Comparison of ENCODE assay signal across 28 mouse cellular contexts in the genomic region with DNA sequence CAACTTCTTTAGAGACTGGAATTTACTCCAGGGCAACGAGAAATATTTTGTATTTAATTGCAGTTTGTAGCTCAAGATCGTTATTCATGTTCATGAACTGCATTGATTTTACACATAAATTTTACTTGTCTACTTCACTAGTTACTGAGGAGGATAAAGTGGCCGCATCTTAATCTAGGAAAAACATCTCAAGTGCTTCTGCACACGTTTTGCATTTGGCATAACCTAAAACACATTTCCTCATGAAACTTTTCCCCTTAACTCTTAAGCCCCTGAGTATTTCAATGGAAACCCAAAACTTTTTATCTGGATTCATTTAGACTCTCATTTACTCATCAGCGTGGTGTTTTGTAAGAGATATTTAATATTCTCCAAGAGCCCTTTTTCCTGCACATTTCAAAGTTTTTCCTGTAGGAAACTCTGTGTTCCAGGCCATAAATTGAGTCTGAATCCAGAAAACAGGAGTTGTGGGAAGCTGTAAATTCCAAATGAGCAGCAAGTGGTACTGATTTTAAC.
DNase-seq lines count a peak whose midpoint lies in the region; ATAC-seq and TF ChIP-seq lines count a peak whose summit lies in the region.
"Had no signal": no experiment of that assay in that cellular context is flagged by ENCODE, and none has a peak within 500 bp of the region (broad histone marks: within the 10 kb centered on the region; RNA-seq: fewer than 3 reads in every experiment).

No protein-coding gene starts in this region.

- H3K9ac ChIP-seq in kidney, postnatal 0 days (ENCODE audit: low read depth, low read length): no peak overlapping the region
- no peak overlapping the region for H3K9ac ChIP-seq in limb, embryonic 12.5 days (replicated peaks)
- H3K9ac ChIP-seq in neural tube, embryonic 15.5 days (replicated peaks): no peak overlapping the region
- H3K9ac ChIP-seq in heart, embryonic 11.5 days (ENCODE audit: low read depth, low read length): no peak overlapping the region
- H3K9ac ChIP-seq: embryonic facial prominence, embryonic 12.5 days; forebrain, embryonic 12.5 days; forebrain, embryonic 15.5 days; hindbrain, embryonic 13.5 days had no signal

- H3K4me3 ChIP-seq in kidney, postnatal 0 days (replicated peaks; ENCODE audit: low read depth, low read length): no peak overlapping the region
- no peak overlapping the region for H3K4me3 ChIP-seq in limb, embryonic 12.5 days (replicated peaks)
- H3K4me3 ChIP-seq in neural tube, embryonic 15.5 days (replicated peaks): no peak overlapping the region
- H3K4me3 ChIP-seq in heart, embryonic 11.5 days (ENCODE audit: low read depth, low read length): no peak overlapping the region
- H3K4me3 ChIP-seq: embryonic facial prominence, embryonic 12.5 days; erythroblast, embryonic 14.5 days; forebrain, embryonic 12.5 days; forebrain, embryonic 15.5 days; heart, adult 2 months; heart, embryonic 10.5 days; hindbrain, embryonic 10.5 days; hindbrain, embryonic 13.5 days had no signal

- no peak for TF ChIP-seq CTCF in kidney, postnatal 0 days (IDR thresholded peaks at IDR 0.05; ENCODE audit: low read depth)

- H3K27ac ChIP-seq in kidney, postnatal 0 days: no peak overlapping the region
- H3K27ac ChIP-seq in limb, embryonic 12.5 days: peak overlapping the region; percentile 58; the same call in 1 of the 2 replicates
- H3K27ac ChIP-seq in neural tube, embryonic 15.5 days (replicated peaks): no peak overlapping the region
- no peak overlapping the region for H3K27ac ChIP-seq in heart, embryonic 11.5 days (ENCODE audit: low read depth, low read length)
- H3K27ac ChIP-seq: embryonic facial prominence, embryonic 12.5 days; forebrain, embryonic 12.5 days; forebrain, embryonic 15.5 days; heart, adult 2 months; heart, embryonic 10.5 days; hindbrain, embryonic 10.5 days; hindbrain, embryonic 13.5 days had no signal

- H3K27me3 ChIP-seq in kidney, postnatal 0 days (ENCODE audit: insufficient read depth, low read length): no peaks in the 10 kb centered on the region
- H3K27me3 ChIP-seq in limb, embryonic 12.5 days: no peaks in the 10 kb centered on the region
- no peaks in the 10 kb centered on the region for H3K27me3 ChIP-seq in neural tube, embryonic 15.5 days (replicated peaks)
- H3K27me3 ChIP-seq in heart, embryonic 11.5 days (ENCODE audit: control insufficient read depth, insufficient read depth, low read length): no peaks in the 10 kb centered on the region
- H3K27me3 ChIP-seq: embryonic facial prominence, embryonic 12.5 days; forebrain, embryonic 12.5 days; forebrain, embryonic 15.5 days; hindbrain, embryonic 13.5 days had no signal

- no peaks in the 10 kb centered on the region for H3K36me3 ChIP-seq in kidney, postnatal 0 days (ENCODE audit: insufficient read depth, low read length)
- H3K36me3 ChIP-seq in limb, embryonic 12.5 days: no peaks in the 10 kb centered on the region
- no peaks in the 10 kb centered on the region for H3K36me3 ChIP-seq in neural tube, embryonic 15.5 days
- H3K36me3 ChIP-seq in heart, embryonic 11.5 days (ENCODE audit: control insufficient read depth, insufficient read depth, low read length): no peaks in the 10 kb centered on the region
- H3K36me3 ChIP-seq: embryonic facial prominence, embryonic 12.5 days; forebrain, embryonic 12.5 days; forebrain, embryonic 15.5 days; heart, embryonic 10.5 days; hindbrain, embryonic 10.5 days; hindbrain, embryonic 13.5 days had no signal

- peak; percentile 36 for DNase-seq in embryo, embryonic 10.5 days (ENCODE audit: low spot score)
- DNase-seq in embryo, embryonic 10 days (ENCODE audit: low spot score): no peak
- peak; percentile 21 for DNase-seq in kidney, postnatal 0 days (ENCODE audit: low spot score)
- no peak for DNase-seq in kidney, adult 18-20 months
- no peak for DNase-seq in adrenal gland, postnatal 4 days (ENCODE audit: low spot score in 2 of 2)
- DNase-seq: adrenal gland, adult 8-10 months; adrenal gland, postnatal 25 days; cerebellum, adult 11 months; cerebellum, adult 2 months; cerebellum, adult 9-11 months; cerebellum, postnatal 25 days; gastrocnemius, postnatal 10 days; gastrocnemius, postnatal 36 days; heart, adult 2 months had no signal

- H3K4me2 ChIP-seq in kidney, postnatal 0 days (ENCODE audit: low read length): no peak overlapping the region
- no peak overlapping the region for H3K4me2 ChIP-seq in limb, embryonic 12.5 days
- no peak overlapping the region for H3K4me2 ChIP-seq in neural tube, embryonic 15.5 days
- no peak overlapping the region for H3K4me2 ChIP-seq in heart, embryonic 11.5 days
- H3K4me2 ChIP-seq: embryonic facial prominence, embryonic 12.5 days; forebrain, embryonic 12.5 days; forebrain, embryonic 15.5 days; hindbrain, embryonic 13.5 days had no signal

- no peaks in the 10 kb centered on the region for H3K9me3 ChIP-seq in kidney, postnatal 0 days (replicated peaks; ENCODE audit: low read length)
- H3K9me3 ChIP-seq in limb, embryonic 12.5 days: no peaks in the 10 kb centered on the region
- H3K9me3 ChIP-seq in neural tube, embryonic 15.5 days (replicated peaks): no peaks in the 10 kb centered on the region
- no peaks in the 10 kb centered on the region for H3K9me3 ChIP-seq in heart, embryonic 11.5 days (replicated peaks; ENCODE audit: control insufficient read depth, low read length)
- H3K9me3 ChIP-seq: embryonic facial prominence, embryonic 12.5 days; forebrain, embryonic 12.5 days; forebrain, embryonic 15.5 days; heart, embryonic 10.5 days; hindbrain, embryonic 10.5 days; hindbrain, embryonic 13.5 days had no signal

- ATAC-seq in kidney, postnatal 0 days (replicated peaks; ENCODE audit: low FRiP score, low read depth): no peak
- ATAC-seq in limb, embryonic 12.5 days (ENCODE audit: insufficient number of reproducible peaks, insufficient read depth, low FRiP score, low TSS enrichment, low read depth): no peak
- no peak for ATAC-seq in neural tube, embryonic 15.5 days (ENCODE audit: low FRiP score)
- ATAC-seq in heart, embryonic 11.5 days (replicated peaks; ENCODE audit: insufficient number of reproducible peaks, low FRiP score, low TSS enrichment): no peak
- ATAC-seq: activated CD4-positive, CD25-positive, alpha-beta regulatory T cell, adult 4 months; forebrain, embryonic 15.5 days; hindbrain, embryonic 16.5 days; inflammation-experienced regulatory T-cells, adult 6 months; intestine, embryonic 16.5 days had no signal

- 24% methylated on average over 5 of the region's 5 CpGs for WGBS in kidney, postnatal 0 days
- 16% methylated on average over 5 of the region's 5 CpGs for WGBS in limb, embryonic 12.5 days
- WGBS in neural tube, embryonic 15.5 days: 68% methylated on average over 5 of the region's 5 CpGs
- WGBS in heart, embryonic 11.5 days (ENCODE audit: insufficient replicate concordance): 71% methylated on average over 5 of the region's 5 CpGs

- H3K4me1 ChIP-seq in kidney, postnatal 0 days (replicated peaks; ENCODE audit: insufficient read depth, low read length): no peaks in the 10 kb centered on the region
- peaks cover 24% of the 10 kb centered on the region for H3K4me1 ChIP-seq in limb, embryonic 12.5 days (replicated peaks)
- H3K4me1 ChIP-seq in neural tube, embryonic 15.5 days: no peaks in the 10 kb centered on the region
- no peaks in the 10 kb centered on the region for H3K4me1 ChIP-seq in heart, embryonic 11.5 days (ENCODE audit: control insufficient read depth, insufficient read depth, low read length)
- H3K4me1 ChIP-seq: embryonic facial prominence, embryonic 12.5 days; forebrain, embryonic 12.5 days; forebrain, embryonic 15.5 days; heart, embryonic 10.5 days; hindbrain, embryonic 10.5 days; hindbrain, embryonic 13.5 days had no signal

Comparison
In these comparisons a context has a peak if more than half of its experiments do, and no peak if none do; other contexts are left out.
1. DNase-seq: peak in embryo, embryonic 10.5 days (single experiment) and kidney, postnatal 0 days (single experiment); none in embryo, embryonic 10 days (single experiment), kidney, adult 18-20 months (single experiment) and adrenal gland, postnatal 4 days (0 of 2).